Mouse (Mus musculus) forebrain, postnatal 0 days (tissue): Measurements from ENCODE around the gene Map4k3. TPM values are rescaled to one million over a fixed set of nuclear protein-coding genes. Genes with fewer than 3 reads are reported as not detected.
A peak's percentile ranks its signal among the peaks of the same experiment; 100 is the strongest.

Source experiments
- ATAC-seq: fragments of 200-750 bp; cut with Nextera tagmentation; 2 replicates; pipeline ENCODE4 v1.8.0; 2017; ENCODE audit warnings: mild to moderate bottlenecking, moderate library complexity
- DNase-seq: peaks from one replicate; pipeline ENCODE4 v3.0.0-alpha.2; 2015
- H3K27ac ChIP-seq: fragments of 300-500 bp; sonication (generic); 2 replicates; pipeline ENCODE4 v1.5.1; 2014; ENCODE audit warnings: low read depth, mild to moderate bottlenecking, antibody characterized with exemption, low read length, moderate library complexity, mixed read lengths
- H3K27me3 ChIP-seq: fragments of 300-500 bp; sonication (generic); 2 replicates; pipeline ENCODE4 v1.6.1; 2014; ENCODE audit warnings: mild to moderate bottlenecking, low read length, mixed read lengths; ENCODE audit not compliant: insufficient read depth
- H3K36me3 ChIP-seq: fragments of 300-500 bp; sonication (generic); 2 replicates; pipeline ENCODE4 v1.6.1; 2014; ENCODE audit warnings: mild to moderate bottlenecking, moderate library complexity; ENCODE audit not compliant: insufficient read depth
- H3K4me1 ChIP-seq: fragments of 300-500 bp; sonication (generic); 2 replicates; pipeline ENCODE4 v1.6.1; 2014; ENCODE audit warnings: antibody characterized with exemption; ENCODE audit not compliant: insufficient read depth
- H3K4me2 ChIP-seq: fragments of 300-500 bp; sonication (generic); 2 replicates; pipeline ENCODE4 v1.6.1; 2014; ENCODE audit warnings: low read depth, mild to moderate bottlenecking, moderate library complexity
- H3K4me3 ChIP-seq: fragments of 300-500 bp; sonication (generic); 2 replicates; pipeline ENCODE4 v1.5.1; 2014; ENCODE audit warnings: low read depth, low read length, mixed read lengths
- H3K9ac ChIP-seq: fragments of 300-500 bp; sonication (generic); 2 replicates; pipeline ENCODE4 v1.6.1; 2014; ENCODE audit warnings: mild to moderate bottlenecking
- H3K9me3 ChIP-seq: fragments of 300-500 bp; sonication (generic); 2 replicates; pipeline ENCODE4 v1.6.1; 2016; ENCODE audit warnings: low read length
- CTCF ChIP-seq: sonication (generic); IDR thresholded peaks from 2 replicates; pipeline ENCODE4 v1.5.1; 2016; ENCODE audit warnings: antibody characterized with exemption, control low read depth, low read depth
- WGBS: fragments of 180-500 bp; shearing (Covaris S2); extraction: QIAGEN DNeasy Blood & Tissue Kit; methylation state at CpG from one replicate; pipeline ENCODE4 v1.1.7; 2014; 5-methylcytosine and 5-hydroxymethylcytosine counted together
- polyA plus RNA-seq: library from polyadenylated mRNA; unstranded; fragments of >200 nt; fragmentation: Nextera tagmentation; extraction: Ambion mirVana; gene quantifications from 2 replicates; pipeline ENCODE4 v1.2.1, GENCODE M21; 2015
- total RNA-seq: library from RNA; depleted of rRNA; stranded (reverse); fragments of >200 nt; gene quantifications from 2 replicates; pipeline ENCODE4 v1.2.3, GENCODE M21; 2014

The Map4k3 gene
- total and polyA plus RNA-seq, 2 experiments from 2014 or later, result 17.9 to 76.9 TPM

GRCm38 (mm10) chr17:80635794-80636193, 92.5 kb downstream of the Map4k3 start:
- H3K36me3 ChIP-seq, result peaks cover 20% of the 10 kb centered on the region
- no peak for DNase-seq
- no peak for ATAC-seq
- no peak overlapping the region for H3K4me3 ChIP-seq
- H3K27ac ChIP-seq, result no peak overlapping the region
- no peak overlapping the region for H3K4me2 ChIP-seq
- no peak overlapping the region for H3K9ac ChIP-seq
- H3K9me3 ChIP-seq, result no peaks in the 10 kb centered on the region
- WGBS, result 89% methylated on average over 1 of the region's 1 CpGs
- H3K4me1 ChIP-seq, result no peaks in the 10 kb centered on the region
- H3K27me3 ChIP-seq, result no peaks in the 10 kb centered on the region
- no peak for TF ChIP-seq CTCF

GRCm38 (mm10) chr17:80632846-80633245, 95.4 kb downstream of the Map4k3 start:
- Histone ChIP-seq H3K4me1 (no peaks in the 10 kb centered on the region), H3K36me3 (peaks cover 22% of the 10 kb centered on the region), H3K4me2 (no peak overlapping the region), H3K4me3 (no peak overlapping the region), H3K27ac (no peak overlapping the region), H3K9ac (no peak overlapping the region), H3K27me3 (no peaks in the 10 kb centered on the region), H3K9me3 (no peaks in the 10 kb centered on the region)
- WGBS, result 98% methylated on average over 5 of the region's 5 CpGs
- no peak for ATAC-seq
- no peak for DNase-seq
- TF ChIP-seq CTCF, result no peak

GRCm38 (mm10) chr17:80632354-80632753, 95.9 kb downstream of the Map4k3 start:
- H3K9me3 ChIP-seq, result no peaks in the 10 kb centered on the region
- TF ChIP-seq CTCF, result no peak
- 96% methylated on average over 4 of the region's 4 CpGs for WGBS
- H3K4me3 ChIP-seq, result no peak overlapping the region
- peaks cover 22% of the 10 kb centered on the region for H3K36me3 ChIP-seq
- no peak overlapping the region for H3K9ac ChIP-seq
- no peaks in the 10 kb centered on the region for H3K27me3 ChIP-seq
- ATAC-seq (no peak), DNase-seq (no peak)
- H3K4me2 ChIP-seq, result no peak overlapping the region
- no peaks in the 10 kb centered on the region for H3K4me1 ChIP-seq
- no peak overlapping the region for H3K27ac ChIP-seq

- H3K4me2 ChIP-seq, result no peak overlapping the region
- no peak for DNase-seq
- no peak overlapping the region for H3K27ac ChIP-seq
- 96% methylated on average over 3 of the region's 3 CpGs for WGBS
- H3K27me3 ChIP-seq, result no peaks in the 10 kb centered on the region
- TF ChIP-seq CTCF, result no peak
- H3K36me3 ChIP-seq, result peaks cover 26% of the 10 kb centered on the region
- ATAC-seq, result no peak
- H3K4me1 ChIP-seq, result no peaks in the 10 kb centered on the region
- no peak overlapping the region for H3K9ac ChIP-seq
- H3K4me3 ChIP-seq, result no peak overlapping the region
- H3K9me3 ChIP-seq, result no peaks in the 10 kb centered on the region
These were observed 97.3 kb downstream of the Map4k3 start for GRCm38 (mm10) chr17:80631028-80631427.

- no peaks in the 10 kb centered on the region for H3K27me3 ChIP-seq
- H3K4me3 ChIP-seq, result no peak overlapping the region
- H3K9ac ChIP-seq, result no peak overlapping the region
- no peaks in the 10 kb centered on the region for H3K4me1 ChIP-seq
- H3K27ac ChIP-seq, result no peak overlapping the region
- DNase-seq (no peak), ATAC-seq (no peak)
- no peak for TF ChIP-seq CTCF
- no peak overlapping the region for H3K4me2 ChIP-seq
- no peaks in the 10 kb centered on the region for H3K9me3 ChIP-seq
- peaks cover 7% of the 10 kb centered on the region; the same call in 1 of the 2 replicates for H3K36me3 ChIP-seq
These were observed 103.3 kb downstream of the Map4k3 start for GRCm38 (mm10) chr17:80624979-80625378.

- H3K27me3 ChIP-seq, result no peaks in the 10 kb centered on the region
- H3K9me3 ChIP-seq, result no peaks in the 10 kb centered on the region
- H3K36me3 ChIP-seq, result peaks cover 13% of the 10 kb centered on the region
- ATAC-seq (no peak), DNase-seq (no peak)
- WGBS, result 88% methylated on average over 4 of the region's 4 CpGs
- no peak overlapping the region for H3K4me3 ChIP-seq
- no peak overlapping the region for H3K4me2 ChIP-seq
- no peak overlapping the region for H3K27ac ChIP-seq
- no peak overlapping the region for H3K9ac ChIP-seq
- no peaks in the 10 kb centered on the region for H3K4me1 ChIP-seq
- TF ChIP-seq CTCF, result no peak
These were observed 106.6 kb downstream of the Map4k3 start for GRCm38 (mm10) chr17:80621691-80622090.

- Histone ChIP-seq H3K9ac (no peak overlapping the region), H3K9me3 (no peaks in the 10 kb centered on the region), H3K4me2 (no peak overlapping the region), H3K4me3 (no peak overlapping the region), H3K27ac (no peak overlapping the region), H3K27me3 (no peaks in the 10 kb centered on the region), H3K4me1 (no peaks in the 10 kb centered on the region), H3K36me3 (peaks cover 13% of the 10 kb centered on the region)
- DNase-seq (peak; percentile 78), ATAC-seq (peak; percentile 88)
- peak; percentile 95 for TF ChIP-seq CTCF
- WGBS, result 48% methylated on average over 5 of the region's 5 CpGs
These were observed 107.4 kb downstream of the Map4k3 start for GRCm38 (mm10) chr17:80620786-80621423.
